Mouse (Mus musculus) left cerebral cortex, postnatal 4 days (tissue): ENCODE results near the gene Shank3. TPM values are rescaled to one million over a fixed set of nuclear protein-coding genes. Genes with fewer than 3 reads are reported as not detected.

Experiments
- total RNA-seq, 2 experiments: library from RNA; stranded (reverse); gene quantifications; 2 replicates each; pipeline ENCODE4 v1.2.3; 2021

The Shank3 gene
- total RNA-seq, 2 experiments from 2014 or later, result 136 to 141 TPM

Other genes with a start within 250 kb of the Shank3 start
- gene Sbf1, start 184.3 kb upstream of the Shank3 start, total RNA-seq, result 100 to 1,000 TPM; 192 to 235 TPM
- gene Adm2, start 176.9 kb upstream of the Shank3 start, total RNA-seq, result not detected
- gene Miox, start 165.2 kb upstream of the Shank3 start, total RNA-seq, result not detected
- gene Lmf2, start 144.0 kb upstream of the Shank3 start, total RNA-seq, result 10 to 100 TPM; 22.9 to 36.2 TPM
- 10 to 100 TPM; 86.6 to 93.2 TPM for gene Ncaph2, start 143.9 kb upstream of the Shank3 start, total RNA-seq
- 10 to 100 TPM; 25.0 to 28.7 TPM for gene Sco2, start 125.8 kb upstream of the Shank3 start, total RNA-seq
- under 1 TPM; 0.62 to 0.81 TPM for gene Tymp, start 122.6 kb upstream of the Shank3 start, total RNA-seq
- gene Odf3b, start 120.3 kb upstream of the Shank3 start, total RNA-seq, result 1 to 10 TPM; 1.8 to 1.9 TPM
- not detected for gene Klhdc7b, start 114.7 kb upstream of the Shank3 start, total RNA-seq
- not detected for gene Syce3, start 89.1 kb upstream of the Shank3 start, total RNA-seq
- gene Cpt1b, start 73.8 kb upstream of the Shank3 start, total RNA-seq, result 1 to 10 TPM; 4.0 to 7.6 TPM
- 1 to 10 TPM; 1.8 to 3.2 TPM for gene C730034F03Rik, start 70.0 kb upstream of the Shank3 start, total RNA-seq
- gene Gm44502, start 69.9 kb upstream of the Shank3 start, total RNA-seq, result 1 to 10 TPM in 1 of 2 experiments, under 1 TPM in 1; 0.40 to 1.3 TPM
- gene Chkb, start 69.7 kb upstream of the Shank3 start, total RNA-seq, result 10 to 100 TPM; 75.8 TPM
- gene Mapk8ip2, start 45.7 kb upstream of the Shank3 start, total RNA-seq, result 100 to 1,000 TPM; 155 to 170 TPM
- gene Arsa, start 22.2 kb upstream of the Shank3 start, total RNA-seq, result 10 to 100 TPM; 31.5 to 32.8 TPM
- gene Acr, start 68.7 kb downstream of the Shank3 start, total RNA-seq, result 1 to 10 TPM; 5.8 to 5.9 TPM
- 10 to 100 TPM; 51.7 to 54.5 TPM for gene Rabl2, start 92.3 kb downstream of the Shank3 start, total RNA-seq